Mouse (Mus musculus) testis, adult 2 months (tissue): Measurements from ENCODE around the gene Creb5.

Experiments used
- CTCF ChIP-seq: fragments of 200-500 bp; IDR thresholded peaks from 2 replicates; pipeline ENCODE4 v1.5.1; 2012; ENCODE audit warnings: low read depth, mild to moderate bottlenecking, inconsistent platforms, low read length, moderate library complexity; ENCODE audit not compliant: control insufficient read depth, insufficient read depth, insufficient replicate concordance
- POLR2A ChIP-seq: fragments of 200-500 bp; IDR thresholded peaks from 2 replicates; pipeline ENCODE4 v1.6.1; 2012; ENCODE audit warnings: low read depth, mild to moderate bottlenecking, inconsistent platforms, low read length, moderate library complexity; ENCODE audit not compliant: control insufficient read depth

DNA sequence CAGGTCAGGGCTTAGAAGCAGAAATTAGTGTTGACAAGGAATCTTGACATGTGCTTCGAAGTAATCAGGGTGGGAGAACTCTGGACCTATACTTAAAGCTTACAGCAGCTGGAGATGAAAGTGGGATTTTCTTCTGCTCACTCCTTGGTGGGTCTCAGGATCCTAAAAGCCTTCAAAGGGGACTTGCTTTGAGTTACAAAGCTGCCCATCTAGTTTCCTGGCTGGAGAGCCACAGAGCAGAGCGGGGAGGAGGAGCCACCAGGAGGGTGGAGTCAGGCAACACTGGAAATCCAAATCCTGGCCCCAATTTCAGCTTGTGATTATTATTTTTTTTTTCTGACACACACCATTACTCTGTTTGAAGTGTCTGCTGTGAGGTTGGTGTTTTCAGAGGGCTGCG, 290.7 kb downstream of the Creb5 start:
- TF ChIP-seq POLR2A = no peak
- TF ChIP-seq CTCF = no peak
